Mouse (Mus musculus): ENCODE data around the gene Ambra1.
A peak's percentile ranks its signal among the peaks of the same experiment; 100 is the strongest.

Ambra1 gene

GRCm38 (mm10) chr2:91921181-91921789 lies 191.4 kb downstream of the Ambra1 start:
- DNase-seq (ENCODE audit: low spot score): peak; percentile 30

GRCm38 (mm10) chr2:91921790-91922570 lies 192.0 kb downstream of the Ambra1 start:
- DNase-seq (ENCODE audit: low spot score): peak; percentile 91

- DNase-seq (ENCODE audit: low spot score): peak; percentile 36
Observed at GRCm38 (mm10) chr2:91922586-91923414, 192.9 kb downstream of the Ambra1 start.

- DNase-seq (ENCODE audit: low spot score): peak; percentile 79
Observed at GRCm38 (mm10) chr2:91923415-91924337, 193.7 kb downstream of the Ambra1 start.

- DNase-seq (ENCODE audit: low spot score): no peak
Observed at GRCm38 (mm10) chr2:91924726-91925125, 194.8 kb downstream of the Ambra1 start.

- DNase-seq (ENCODE audit: low spot score): no peak
Observed at GRCm38 (mm10) chr2:91925442-91925841, 195.5 kb downstream of the Ambra1 start.

- no peak for DNase-seq (ENCODE audit: low spot score)
Observed at GRCm38 (mm10) chr2:91926949-91927348, 197.0 kb downstream of the Ambra1 start, which contains the start of gene Chrm4. Gene Chrm4 (plus strand): TSS chr2:91927249.

GRCm38 (mm10) chr2:91927826-91928533 lies 198.0 kb downstream of the Ambra1 start:
- no peak for DNase-seq (ENCODE audit: low spot score)

GRCm38 (mm10) chr2:91928534-91929350 lies 198.8 kb downstream of the Ambra1 start:
- no peak for DNase-seq (ENCODE audit: low spot score)

GRCm38 (mm10) chr2:91929455-91929854 lies 199.5 kb downstream of the Ambra1 start:
- no peak for DNase-seq (ENCODE audit: low spot score)

- peak; percentile 78 for DNase-seq (ENCODE audit: low spot score)
Observed at GRCm38 (mm10) chr2:91929936-91930335, 200.0 kb downstream of the Ambra1 start.

GRCm38 (mm10) chr2:91930761-91931291 lies 200.9 kb downstream of the Ambra1 start:
- DNase-seq (ENCODE audit: low spot score): no peak

GRCm38 (mm10) chr2:91931328-91932159 lies 201.6 kb downstream of the Ambra1 start:
- no peak for DNase-seq (ENCODE audit: low spot score)

- no peak for DNase-seq (ENCODE audit: low spot score)
Observed at GRCm38 (mm10) chr2:91932160-91932711, 202.3 kb downstream of the Ambra1 start, which contains the start of gene Mdk. Gene Mdk (minus strand): TSS chr2:91932297.

GRCm38 (mm10) chr2:91932737-91933350 lies 202.9 kb downstream of the Ambra1 start:
- DNase-seq (ENCODE audit: low spot score): no peak

GRCm38 (mm10) chr2:91933471-91933870 lies 203.5 kb downstream of the Ambra1 start:
- DNase-seq (ENCODE audit: low spot score): no peak

GRCm38 (mm10) chr2:91934016-91934415 lies 204.1 kb downstream of the Ambra1 start:
- DNase-seq (ENCODE audit: low spot score): no peak

Data from MN1 (cell line).